13 mouse cellular contexts compared by ENCODE assay signal in genomic region chr5:57850111-57850510, GRCm38 (mm10).
"Had no signal": no experiment of that assay in that cellular context is flagged by ENCODE, and none has a peak within 500 bp of the region (broad histone marks: within the 10 kb centered on the region; RNA-seq: fewer than 3 reads in every experiment).

No protein-coding gene starts in this region.

- H3K36me3 ChIP-seq: midbrain, embryonic 13.5 days; midbrain, embryonic 15.5 days; neural tube, embryonic 12.5 days had no signal

- DNase-seq: lung, adult 18-20 months; lung, embryonic 14.5 days; lung, postnatal 10 days; lung, postnatal 4 days; right cerebral cortex, postnatal 14 days; thymus, adult 18-20 months; thymus, postnatal 14 days; thymus, postnatal 36 days had no signal

- H3K27me3 ChIP-seq: megakaryocyte, embryonic 14.5 days; midbrain, embryonic 13.5 days; midbrain, embryonic 15.5 days; neural tube, embryonic 12.5 days had no signal

- H3K9ac ChIP-seq: lung, embryonic 14.5 days; midbrain, embryonic 13.5 days; midbrain, embryonic 15.5 days; neural tube, embryonic 12.5 days had no signal

- H3K4me1 ChIP-seq: megakaryocyte, embryonic 14.5 days; midbrain, embryonic 15.5 days; neural tube, embryonic 12.5 days had no signal

- H3K27ac ChIP-seq: midbrain, embryonic 13.5 days; midbrain, embryonic 15.5 days; neural tube, embryonic 12.5 days had no signal

- H3K4me2 ChIP-seq: lung, embryonic 14.5 days; midbrain, embryonic 11.5 days; midbrain, embryonic 13.5 days; midbrain, embryonic 15.5 days; neural tube, embryonic 12.5 days had no signal

- H3K4me3 ChIP-seq: megakaryocyte, embryonic 14.5 days; midbrain, embryonic 13.5 days; midbrain, embryonic 15.5 days; neural tube, embryonic 12.5 days had no signal

- H3K9me3 ChIP-seq: megakaryocyte, embryonic 14.5 days; midbrain, embryonic 13.5 days; midbrain, embryonic 15.5 days; neural tube, embryonic 12.5 days had no signal

- ATAC-seq: midbrain, embryonic 13.5 days; midbrain, embryonic 15.5 days had no signal
